Mouse (Mus musculus) WW6 (cell line): Measurements from ENCODE around the gene Gm20431.

Experiments
- DNase-seq: peaks from one replicate; pipeline ENCODE4 v3.0.0-alpha.2; 2013; ENCODE audit warnings: low read depth, low spot score

The Gm20431 gene

GRCm38 (mm10) chr2:167602364-167602763 is 58.9 kb downstream of the Gm20431 start:
- no peak for DNase-seq

GRCm38 (mm10) chr2:167600481-167600995 is 60.8 kb downstream of the Gm20431 start:
- no peak for DNase-seq

- no peak for DNase-seq
Observed at GRCm38 (mm10) chr2:167599917-167600316, 61.4 kb downstream of the Gm20431 start.

GRCm38 (mm10) chr2:167599195-167599594 is 62.1 kb downstream of the Gm20431 start:
- no peak for DNase-seq

- DNase-seq: no peak
Observed at GRCm38 (mm10) chr2:167597492-167598186, 63.7 kb downstream of the Gm20431 start.

GRCm38 (mm10) chr2:167596726-167597491 is 64.4 kb downstream of the Gm20431 start:
- no peak for DNase-seq

- no peak for DNase-seq
Observed at GRCm38 (mm10) chr2:167596262-167596661, 65.0 kb downstream of the Gm20431 start.

- no peak for DNase-seq
Observed at GRCm38 (mm10) chr2:167595761-167596171, 65.5 kb downstream of the Gm20431 start.

- no peak for DNase-seq
Observed at GRCm38 (mm10) chr2:167594444-167594934, 66.8 kb downstream of the Gm20431 start.

GRCm38 (mm10) chr2:167593551-167594250 is 67.6 kb downstream of the Gm20431 start:
- DNase-seq: no peak

- DNase-seq: no peak
Observed at GRCm38 (mm10) chr2:167588774-167589577, 72.3 kb downstream of the Gm20431 start.

- DNase-seq: no peak
Observed at GRCm38 (mm10) chr2:167586976-167587375, 74.3 kb downstream of the Gm20431 start.

GRCm38 (mm10) chr2:167586041-167586440 is 75.3 kb downstream of the Gm20431 start:
- DNase-seq: no peak

GRCm38 (mm10) chr2:167585273-167585672 is 76.0 kb downstream of the Gm20431 start:
- DNase-seq: no peak

GRCm38 (mm10) chr2:167583161-167583952 is 77.9 kb downstream of the Gm20431 start:
- no peak for DNase-seq

GRCm38 (mm10) chr2:167578521-167578920 is 82.8 kb downstream of the Gm20431 start:
- peak; percentile 78 for DNase-seq

- no peak for DNase-seq
Observed at GRCm38 (mm10) chr2:167577186-167577785, 84.0 kb downstream of the Gm20431 start.

GRCm38 (mm10) chr2:167576121-167576620 is 85.1 kb downstream of the Gm20431 start:
- no peak for DNase-seq

- DNase-seq: no peak
Observed at GRCm38 (mm10) chr2:167575581-167575980, 85.7 kb downstream of the Gm20431 start.

GRCm38 (mm10) chr2:167574814-167575213 is 86.5 kb downstream of the Gm20431 start:
- DNase-seq: no peak
